Comparison of ENCODE assay signal across 22 mouse cellular contexts in the genomic region with DNA sequence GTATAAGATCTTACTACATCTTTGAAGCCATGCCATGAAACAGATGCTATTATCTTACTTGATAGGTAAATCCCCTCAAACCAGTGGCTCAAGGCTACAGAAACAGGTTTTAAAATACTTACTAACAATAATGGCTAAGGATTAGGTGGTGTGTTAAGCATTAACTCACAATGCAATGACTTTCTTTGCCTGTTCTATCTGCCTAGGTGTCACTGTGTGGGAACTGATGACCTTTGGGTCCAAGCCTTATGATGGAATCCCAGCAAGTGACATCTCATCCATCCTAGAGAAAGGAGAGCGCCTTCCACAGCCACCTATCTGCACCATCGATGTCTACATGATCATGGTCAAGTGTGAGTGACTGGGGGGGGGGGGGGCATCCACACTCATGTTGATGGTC. TPM values are rescaled to one million over a fixed set of nuclear protein-coding genes. Genes with fewer than 3 reads are reported as not detected.
"Had no signal": no experiment of that assay in that cellular context is flagged by ENCODE, and none has a peak within 500 bp of the region (broad histone marks: within the 10 kb centered on the region; RNA-seq: fewer than 3 reads in every experiment).

No protein-coding gene starts in this region.

- H3K27ac ChIP-seq: heart, adult 2 months; heart, embryonic 13.5 days; heart, embryonic 15.5 days; hindbrain, embryonic 13.5 days; hindbrain, embryonic 15.5 days; hindbrain, postnatal 0 days; limb, embryonic 13.5 days; limb, embryonic 15.5 days; liver, embryonic 12.5 days; liver, embryonic 14.5 days had no signal

- H3K9me3 ChIP-seq: heart, embryonic 13.5 days; heart, embryonic 15.5 days; hindbrain, embryonic 13.5 days; hindbrain, embryonic 15.5 days; limb, embryonic 13.5 days; limb, embryonic 15.5 days; liver, embryonic 12.5 days had no signal

- H3K27me3 ChIP-seq: heart, embryonic 13.5 days; heart, embryonic 15.5 days; hindbrain, embryonic 13.5 days; hindbrain, embryonic 15.5 days; limb, embryonic 13.5 days; limb, embryonic 15.5 days; liver, embryonic 12.5 days had no signal

- H3K9ac ChIP-seq: heart, embryonic 13.5 days; heart, embryonic 15.5 days; hindbrain, embryonic 13.5 days; hindbrain, embryonic 15.5 days; limb, embryonic 13.5 days; limb, embryonic 15.5 days; liver, embryonic 12.5 days; liver, embryonic 14.5 days had no signal

- H3K4me1 ChIP-seq: hindbrain, embryonic 13.5 days; liver, embryonic 12.5 days had no signal

- DNase-seq: gastrocnemius, postnatal 14 days; gastrocnemius, postnatal 36 days; heart, adult 11 months; heart, adult 2 months; kidney, adult 18-20 months; kidney, adult 8-10 months; kidney, postnatal 10 days; kidney, postnatal 36 days; layer of hippocampus, adult 9-11 months; layer of hippocampus, postnatal 36 days; left cerebral cortex, postnatal 4 days had no signal

- H3K36me3 ChIP-seq: heart, embryonic 15.5 days; hindbrain, embryonic 13.5 days; hindbrain, embryonic 15.5 days; liver, embryonic 12.5 days had no signal

- H3K4me3 ChIP-seq: heart, adult 2 months; heart, embryonic 13.5 days; heart, embryonic 15.5 days; hindbrain, embryonic 13.5 days; hindbrain, embryonic 15.5 days; limb, embryonic 13.5 days; limb, embryonic 15.5 days; liver, embryonic 12.5 days had no signal

- H3K4me2 ChIP-seq: heart, embryonic 11.5 days; heart, embryonic 13.5 days; heart, embryonic 15.5 days; hindbrain, embryonic 13.5 days; hindbrain, embryonic 15.5 days; limb, embryonic 13.5 days; limb, embryonic 15.5 days; liver, embryonic 12.5 days had no signal

- ATAC-seq: hindbrain, postnatal 0 days; liver, embryonic 12.5 days had no signal

RNA-seq across cellular contexts. Expression of a gene that starts 44.6 kb away (rescaled TPM):
- polyA plus RNA-seq: liver, adult 2 months had no signal
